Mouse (Mus musculus) mature B cell (primary cell): Measurements from ENCODE around the gene Ppm1d.

ENCODE experiments used
- in situ Hi-C: fragments of 300-500 bp; cut with MboI; formaldehyde crosslinking; loops from 2 replicates; pipeline ENCODE4 v1.14.3; 2019

Gene Ppm1d

GRCm38 (mm10) chr11:85310713-85311574, at the start of gene Ppm1d:
TSS of gene Ppm1d (plus strand) at chr11:85311244.
- in situ Hi-C loops, result no loop called here

GRCm38 (mm10) chr11:85264635-85265034, 46.4 kb upstream of the Ppm1d start:
- in situ Hi-C loops, result loop anchor here (10.0 kb wide), 1 partner anchor 90 kb away; the partner anchor contains the start of gene 1700125H20Rik

- in situ Hi-C loops, result loop anchor here (10.0 kb wide), 1 partner anchor 93 kb away; the partner anchor contains the start of gene 1700125H20Rik
Observed at GRCm38 (mm10) chr11:85267393-85267792, 43.7 kb upstream of the Ppm1d start.

- in situ Hi-C loops, result no loop called here
Observed at GRCm38 (mm10) chr11:85270631-85271030, 40.4 kb upstream of the Ppm1d start.

- in situ Hi-C loops, result no loop called here
Observed at GRCm38 (mm10) chr11:85273299-85273698, 37.7 kb upstream of the Ppm1d start.

GRCm38 (mm10) chr11:85275151-85275550, 35.9 kb upstream of the Ppm1d start:
- in situ Hi-C loops, result no loop called here

- in situ Hi-C loops, result no loop called here
Observed at GRCm38 (mm10) chr11:85277609-85278008, 33.4 kb upstream of the Ppm1d start.

GRCm38 (mm10) chr11:85278175-85278574, 32.9 kb upstream of the Ppm1d start:
- in situ Hi-C loops, result no loop called here

- in situ Hi-C loops, result no loop called here
Observed at GRCm38 (mm10) chr11:85281219-85281878, 29.7 kb upstream of the Ppm1d start.

GRCm38 (mm10) chr11:85297953-85298352, 13.1 kb upstream of the Ppm1d start:
- in situ Hi-C loops, result no loop called here

- in situ Hi-C loops, result no loop called here
Observed at GRCm38 (mm10) chr11:85299880-85300279, 11.2 kb upstream of the Ppm1d start.

- in situ Hi-C loops, result no loop called here
Observed at GRCm38 (mm10) chr11:85301161-85301560, 9.9 kb upstream of the Ppm1d start.

- in situ Hi-C loops, result no loop called here
Observed at GRCm38 (mm10) chr11:85301836-85302235, 9.2 kb upstream of the Ppm1d start.

- in situ Hi-C loops, result no loop called here
Observed at GRCm38 (mm10) chr11:85306577-85307260, 4.3 kb upstream of the Ppm1d start.

GRCm38 (mm10) chr11:85308799-85309198, 2.2 kb upstream of the Ppm1d start:
- in situ Hi-C loops, result no loop called here

GRCm38 (mm10) chr11:85310407-85310712, 684 bp upstream of the Ppm1d start:
- in situ Hi-C loops, result no loop called here

GRCm38 (mm10) chr11:85311645-85312490, 824 bp downstream of the Ppm1d start:
- in situ Hi-C loops, result no loop called here

- in situ Hi-C loops, result no loop called here
Observed at GRCm38 (mm10) chr11:85312818-85313217, 1.8 kb downstream of the Ppm1d start.

- in situ Hi-C loops, result no loop called here
Observed at GRCm38 (mm10) chr11:85313361-85313760, 2.3 kb downstream of the Ppm1d start.

GRCm38 (mm10) chr11:85323567-85324330, 12.7 kb downstream of the Ppm1d start:
- in situ Hi-C loops, result no loop called here

- in situ Hi-C loops, result no loop called here
Observed at GRCm38 (mm10) chr11:85328717-85329116, 17.7 kb downstream of the Ppm1d start.
